Mouse (Mus musculus) adrenal gland, postnatal 25 days (tissue): Measurements from ENCODE around the gene Fpr1. TPM values are rescaled to one million over a fixed set of nuclear protein-coding genes. Genes with fewer than 3 reads are reported as not detected.

ENCODE experiments used
- microRNA-seq, 2 experiments: library from miRNA; unstranded; fragments of <30 nt; microRNA quantifications; one replicate each; pipeline ENCODE4 v1.2.0; 2021
- total RNA-seq: library from RNA; stranded (reverse); gene quantifications from 2 replicates; pipeline ENCODE4 v1.2.3, GENCODE M21; 2021

Gene Fpr1
- total RNA-seq, 1 experiment from 2014 or later: 0.24 TPM

Small RNA genes lying within 50 kb of the gene (microRNA-seq; reads per million reads assigned to microRNA genes)
- gene Gm25927 (0 reads per million in 2 experiments), gene Mir125a (2,735 to 9,336 reads per million in 2 experiments), gene Mir99b (7,636 to 10,857 reads per million in 2 experiments), gene Mirlet7e (0 reads per million in 2 experiments)

Other genes starting within 250 kb of the Fpr1 start
- not detected in 2 replicates for gene Vmn2r90, start 180.2 kb downstream of the Fpr1 start, total RNA-seq
- gene Spaca6, start 56.8 kb downstream of the Fpr1 start, total RNA-seq: 82.8 and 108 TPM in 2 replicates
- gene Has1, start 28.7 kb downstream of the Fpr1 start, total RNA-seq: not detected in 2 replicates
- not detected in 2 replicates for gene Fpr2, start 3.9 kb upstream of the Fpr1 start, total RNA-seq
- gene Fpr3, start 3.9 kb upstream of the Fpr1 start, total RNA-seq: not detected in 2 replicates
- gene Fpr-rs4, start 137.8 kb upstream of the Fpr1 start, total RNA-seq: not detected in 2 replicates
- not detected in 2 replicates for gene Vmn2r124, start 165.5 kb upstream of the Fpr1 start, total RNA-seq
- not detected in 2 replicates for gene Vmn2r91, start 201.1 kb upstream of the Fpr1 start, total RNA-seq